21 mouse cellular contexts compared by ENCODE assay signal in the genomic region with DNA sequence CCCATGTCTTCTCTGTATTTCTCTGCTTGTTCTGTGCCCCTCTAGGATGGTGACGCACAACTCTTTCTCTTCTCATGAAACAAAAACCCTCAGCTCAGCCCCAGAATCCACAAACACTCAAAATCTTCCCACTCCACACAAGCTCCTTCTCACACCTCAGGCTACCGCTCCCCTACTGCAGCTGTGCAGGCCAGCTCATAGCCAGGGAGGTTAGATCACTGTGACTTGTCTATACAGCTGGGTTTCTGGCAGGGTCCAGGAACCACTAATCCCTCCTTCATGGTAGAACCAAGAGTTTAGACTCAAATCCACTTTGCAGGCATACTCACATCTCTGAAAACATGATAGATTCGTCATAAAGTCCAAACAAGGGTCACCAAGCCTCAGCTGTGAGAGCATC.
"Had no signal": no experiment of that assay in that cellular context is flagged by ENCODE, and none has a peak within 500 bp of the region (broad histone marks: within the 10 kb centered on the region; RNA-seq: fewer than 3 reads in every experiment).

No protein-coding gene starts in this region.

- DNase-seq: liver, postnatal 0 days; lung, adult 2 months; lung, postnatal 14 days; lung, postnatal 36 days; retina, postnatal 1 day; right cerebral cortex, adult 18-20 months; right cerebral cortex, postnatal 25 days; right cerebral cortex, postnatal 4 days; spleen, adult 18-20 months; thymus, adult 18-20 months; thymus, postnatal 14 days; thymus, postnatal 36 days had no signal

- H3K27me3 ChIP-seq: liver, embryonic 15.5 days; lung, embryonic 15.5 days; midbrain, embryonic 13.5 days; midbrain, embryonic 15.5 days; neural tube, embryonic 13.5 days; neural tube, embryonic 15.5 days had no signal

- H3K9me3 ChIP-seq: liver, embryonic 15.5 days; lung, embryonic 15.5 days; midbrain, embryonic 13.5 days; midbrain, embryonic 15.5 days; neural tube, embryonic 13.5 days; neural tube, embryonic 15.5 days had no signal

- H3K9ac ChIP-seq: liver, embryonic 15.5 days; liver, postnatal 0 days; lung, embryonic 15.5 days; midbrain, embryonic 13.5 days; midbrain, embryonic 15.5 days; neural tube, embryonic 13.5 days; neural tube, embryonic 15.5 days had no signal

- H3K27ac ChIP-seq: liver, embryonic 15.5 days; lung, embryonic 15.5 days; macrophage; midbrain, embryonic 13.5 days; midbrain, embryonic 15.5 days; neural tube, embryonic 13.5 days; neural tube, embryonic 15.5 days had no signal

- H3K4me2 ChIP-seq: liver, embryonic 15.5 days; lung, embryonic 15.5 days; midbrain, embryonic 11.5 days; midbrain, embryonic 13.5 days; midbrain, embryonic 15.5 days; neural tube, embryonic 13.5 days; neural tube, embryonic 15.5 days had no signal

- H3K4me1 ChIP-seq: liver, embryonic 15.5 days; midbrain, embryonic 15.5 days; neural tube, embryonic 13.5 days; neural tube, embryonic 15.5 days had no signal

- H3K4me3 ChIP-seq: liver, embryonic 15.5 days; lung, embryonic 15.5 days; midbrain, embryonic 13.5 days; midbrain, embryonic 15.5 days; neural tube, embryonic 13.5 days; neural tube, embryonic 15.5 days had no signal

- ATAC-seq: liver, postnatal 0 days; lung, postnatal 0 days; midbrain, embryonic 13.5 days; midbrain, embryonic 15.5 days had no signal

- H3K36me3 ChIP-seq: liver, embryonic 15.5 days; lung, embryonic 15.5 days; midbrain, embryonic 13.5 days; midbrain, embryonic 15.5 days; neural tube, embryonic 13.5 days; neural tube, embryonic 15.5 days had no signal
